Mouse (Mus musculus) CH12F3 (cell line): ENCODE data around the gene Zmym4.

Experiments
- in situ Hi-C: fragments of 300-500 bp; cut with MboI; formaldehyde crosslinking; loops from 2 replicates; pipeline ENCODE4 v1.14.3; 2020; ENCODE audit warnings: low sequenced_read_pairs

Zmym4 gene

DNA sequence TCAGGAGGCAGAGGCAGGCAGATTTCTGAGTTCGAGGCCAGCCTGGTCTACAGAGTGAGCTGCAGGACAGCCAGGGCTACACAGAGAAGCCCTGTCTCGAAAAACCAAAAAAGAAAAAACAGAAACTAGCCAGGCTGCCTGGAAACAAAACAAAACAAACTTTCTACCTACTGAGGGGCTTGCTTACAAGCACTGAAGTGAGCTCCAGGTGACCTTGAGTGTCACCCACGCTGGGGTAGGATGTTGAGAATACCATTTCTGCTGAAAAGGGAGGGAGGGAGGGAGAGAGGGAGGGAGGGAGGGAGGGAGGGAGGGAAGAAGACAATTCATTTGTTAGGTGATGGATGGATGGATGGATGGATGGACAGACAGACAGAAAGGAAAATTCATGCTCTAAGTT lies 24.5 kb downstream of the Zmym4 start:
- in situ Hi-C loops: no loop called here

DNA sequence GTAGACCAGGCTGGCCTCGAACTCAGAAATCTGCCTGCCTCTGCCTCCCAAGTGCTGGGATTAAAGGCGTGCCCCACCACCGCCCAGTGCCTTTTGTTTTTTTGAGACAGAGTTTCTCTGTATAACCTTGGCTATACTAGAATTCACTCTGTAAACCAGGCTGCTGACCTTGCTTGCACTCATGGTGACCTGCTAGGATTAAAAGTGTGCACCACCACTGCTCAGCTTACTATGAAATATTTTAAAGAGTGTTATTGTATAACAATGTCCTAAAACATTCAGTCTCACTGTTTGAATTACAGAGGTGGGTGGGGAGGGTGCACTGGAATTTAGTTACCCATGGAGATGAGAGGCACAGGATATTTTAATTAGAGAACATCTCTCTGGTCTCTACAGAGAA lies 25.1 kb downstream of the Zmym4 start:
- in situ Hi-C loops: no loop called here

DNA sequence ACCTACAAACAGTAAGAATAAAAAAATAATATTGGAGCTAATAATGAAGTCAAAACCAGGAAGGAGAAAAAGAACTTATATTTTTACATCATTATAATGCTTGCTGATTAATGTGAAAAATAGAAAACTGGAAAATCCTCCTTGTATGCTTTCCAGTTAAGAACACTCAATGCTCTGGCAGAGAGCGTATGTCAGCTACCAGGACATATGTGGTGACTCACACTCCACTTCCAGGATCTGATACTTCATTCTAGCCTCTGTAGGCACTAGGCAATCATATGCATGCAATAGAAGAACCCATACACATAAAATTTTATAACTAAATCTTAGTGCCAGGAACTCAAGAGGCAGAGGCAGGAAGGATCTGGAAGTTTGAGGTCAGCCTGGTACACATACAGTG lies 40.2 kb downstream of the Zmym4 start:
- in situ Hi-C loops: no loop called here

DNA sequence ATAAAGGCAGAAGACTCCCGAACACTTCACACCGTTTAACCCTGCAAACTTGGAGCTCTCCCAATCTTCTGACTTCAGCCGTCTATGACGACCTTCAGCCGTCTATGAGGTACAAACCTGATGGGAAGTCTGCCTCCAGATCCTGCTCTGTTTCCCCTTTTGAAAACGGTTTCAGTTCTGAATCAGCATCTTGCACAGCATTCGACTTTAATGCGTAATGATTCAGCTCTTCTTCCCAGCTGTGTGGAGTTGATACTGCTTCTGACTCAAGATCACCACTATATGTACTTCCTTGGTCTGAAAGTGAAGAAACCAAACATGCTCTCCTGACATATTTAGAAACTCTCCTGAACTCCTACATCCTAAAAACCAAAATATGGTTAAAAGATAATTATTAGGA lies 78.1 kb downstream of the Zmym4 start:
- in situ Hi-C loops: no loop called here

DNA sequence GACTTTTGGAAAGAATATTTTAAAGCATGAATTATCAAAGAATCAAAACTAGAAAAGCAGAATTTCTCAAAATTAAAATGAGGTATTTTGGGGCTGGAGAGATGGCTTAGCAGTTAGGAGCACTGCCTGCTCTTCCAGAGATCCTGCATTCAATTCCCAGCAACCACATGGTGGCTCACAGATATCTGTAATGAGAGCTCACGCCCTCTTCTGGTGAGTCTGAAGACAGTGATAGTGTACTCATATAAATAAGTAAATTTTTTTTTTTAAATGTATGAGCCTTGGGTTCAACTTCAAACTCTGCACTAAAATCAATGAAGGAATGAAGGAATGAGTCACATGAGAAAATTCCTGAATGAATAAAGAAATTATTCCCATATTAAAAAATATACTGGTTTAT lies 82.0 kb downstream of the Zmym4 start:
- in situ Hi-C loops: no loop called here

DNA sequence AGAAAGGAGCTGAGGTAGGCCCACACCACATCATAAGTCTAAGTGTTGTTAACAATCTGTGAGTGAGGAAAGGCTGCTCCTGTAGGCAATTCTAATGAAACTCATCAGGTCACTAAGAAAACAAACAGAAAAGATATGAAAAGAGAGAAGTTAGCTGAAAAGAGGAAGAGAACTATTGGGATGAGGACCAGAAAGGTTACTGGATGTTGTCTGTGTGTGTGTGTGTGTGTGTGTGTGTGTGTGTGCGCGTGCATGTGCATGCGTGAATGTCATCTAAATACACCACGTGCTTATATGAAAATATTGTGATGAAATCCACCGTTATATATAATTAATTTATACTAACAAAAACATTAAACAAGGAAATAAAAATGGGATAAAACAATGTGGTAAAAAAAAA lies 84.3 kb downstream of the Zmym4 start:
- in situ Hi-C loops: no loop called here

DNA sequence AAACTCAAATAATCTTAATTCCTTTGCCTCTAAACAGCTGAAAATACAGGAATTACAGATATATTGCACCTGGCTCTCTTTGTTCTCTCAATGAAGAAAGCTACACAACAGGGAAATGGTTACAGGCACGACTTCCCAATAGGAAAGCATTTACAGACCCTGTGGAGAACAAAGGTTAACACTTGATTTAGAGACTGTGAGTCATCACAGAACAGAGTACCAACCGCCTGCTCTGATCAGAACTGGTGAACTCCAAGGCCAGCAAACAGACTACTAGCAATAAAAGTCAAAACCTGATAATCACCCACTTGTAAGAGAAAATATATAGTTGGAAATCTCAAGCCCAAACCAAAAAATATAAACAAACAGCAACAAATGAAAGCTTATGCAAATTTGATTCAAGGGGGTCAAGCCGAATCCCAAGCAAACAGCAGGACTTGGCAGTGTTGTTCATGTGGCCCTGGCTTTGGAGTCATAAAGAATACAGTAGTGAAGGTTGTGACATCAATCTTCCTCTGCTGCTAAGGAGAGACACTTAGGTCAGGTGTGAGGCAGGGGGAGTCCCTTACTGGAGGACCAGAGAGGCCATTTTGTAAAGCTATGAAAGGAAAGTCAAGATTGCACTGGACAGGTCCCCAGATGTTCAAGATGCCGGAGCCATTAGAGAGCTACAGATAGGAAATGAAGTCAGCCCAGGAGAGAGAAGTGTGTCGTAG lies 88.2 kb downstream of the Zmym4 start:
- in situ Hi-C loops: no loop called here

DNA sequence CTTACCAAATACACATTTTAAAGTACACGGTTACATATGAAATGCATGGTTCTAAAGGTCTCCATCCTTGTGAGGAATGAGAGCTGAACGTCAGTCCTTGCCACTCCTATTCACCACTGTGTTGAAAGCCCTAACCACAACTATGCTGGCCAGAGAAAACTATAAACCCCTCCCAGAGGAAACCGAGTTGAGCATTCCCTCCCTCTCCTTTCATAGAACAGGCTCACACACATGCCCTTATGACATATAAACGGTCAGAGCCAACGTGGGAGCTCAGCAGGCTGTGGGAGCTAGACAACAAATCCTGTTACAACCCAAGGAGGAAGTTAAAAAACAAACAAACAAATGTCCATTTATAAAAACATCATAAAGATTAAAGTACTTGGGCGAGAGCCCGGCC lies 95.2 kb downstream of the Zmym4 start:
- in situ Hi-C loops: no loop called here

DNA sequence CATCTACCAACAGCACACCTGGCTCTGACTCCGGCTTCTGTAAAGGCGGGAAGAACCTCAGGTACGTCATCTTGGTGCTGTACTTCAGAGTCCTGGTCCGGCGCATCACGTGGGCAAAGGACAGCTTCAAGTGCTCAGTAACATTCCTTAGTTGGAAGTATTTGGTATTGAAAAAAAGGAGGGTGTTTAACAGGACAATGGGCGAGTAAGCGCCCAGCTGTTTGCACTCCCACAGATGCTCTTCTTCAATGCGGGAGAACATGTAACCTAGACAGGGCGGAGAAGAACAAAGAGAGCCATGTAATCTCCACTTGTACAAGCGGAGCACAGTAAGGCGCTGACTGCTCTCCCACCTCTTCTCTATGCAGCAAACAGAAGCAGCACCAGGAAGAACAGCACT lies 99.2 kb downstream of the Zmym4 start:
- in situ Hi-C loops: no loop called here

DNA sequence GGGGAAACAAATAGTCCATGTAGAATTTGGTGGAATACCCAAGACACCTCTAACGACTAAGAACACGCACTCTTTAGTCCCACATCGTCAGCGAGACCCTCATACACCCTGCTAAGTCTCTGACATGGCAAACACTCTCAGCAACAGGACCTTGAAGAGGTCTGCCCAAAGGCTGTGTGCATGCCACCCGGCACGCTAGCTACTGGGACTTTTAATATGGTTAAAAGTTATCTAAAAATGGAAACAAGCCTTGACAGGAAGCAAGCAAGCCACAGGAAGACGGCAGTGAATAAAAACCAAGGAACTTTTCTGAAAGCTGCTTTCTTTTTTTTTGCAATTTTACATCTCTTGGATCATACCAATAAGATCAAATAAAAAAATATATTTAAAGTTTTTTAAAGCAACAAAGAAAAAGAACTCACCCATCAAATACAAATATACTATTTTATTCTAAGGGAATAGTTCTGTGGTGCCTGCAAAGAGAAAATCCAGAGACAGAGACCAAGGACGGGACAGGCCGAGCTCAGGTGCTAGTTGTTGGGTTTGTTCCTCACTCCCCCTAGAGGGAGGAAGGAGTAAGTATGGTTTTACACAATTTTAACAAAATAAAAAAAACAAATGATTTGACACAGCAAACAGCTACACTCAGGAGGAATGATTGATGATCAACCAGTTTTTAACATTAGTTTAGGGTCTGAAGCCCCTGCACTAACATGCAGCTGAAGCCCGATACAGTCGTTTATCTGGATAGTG lies 106.2 kb downstream of the Zmym4 start:
- in situ Hi-C loops: no loop called here

DNA sequence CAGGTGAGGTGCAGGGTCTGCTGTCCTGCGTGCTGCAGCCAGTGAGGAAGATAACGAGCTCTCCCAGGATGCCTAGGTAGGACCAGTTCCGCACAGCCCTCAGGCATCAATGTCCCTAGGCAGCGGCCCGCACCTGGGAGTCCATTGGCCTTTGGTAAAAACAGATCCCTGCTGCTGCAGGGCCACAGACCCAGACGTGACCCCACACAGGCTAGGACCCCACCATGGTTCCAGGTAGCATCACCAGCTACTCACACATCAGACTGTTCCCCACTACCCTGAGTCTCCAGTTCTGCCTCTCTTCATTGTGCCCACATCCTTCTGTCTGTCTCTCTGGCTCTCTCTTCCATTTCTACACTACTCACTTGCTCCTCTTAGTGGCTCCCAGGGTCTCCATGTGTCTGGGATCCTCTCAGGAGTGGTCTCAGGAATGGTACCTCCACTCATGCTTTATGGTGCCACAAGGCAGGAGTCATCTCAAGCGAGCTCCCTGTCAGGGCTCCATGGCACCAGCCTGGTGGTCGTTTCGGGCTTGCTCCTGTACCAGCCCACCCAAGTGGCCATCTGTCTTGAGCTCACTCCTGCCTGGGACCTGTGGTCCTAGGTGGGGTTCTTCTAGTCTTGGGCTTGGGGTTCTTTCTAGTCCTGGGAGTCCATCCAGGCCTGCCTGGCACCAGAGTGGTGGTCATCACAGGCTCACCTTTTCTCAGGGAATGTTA lies 107.5 kb downstream of the Zmym4 start:
- in situ Hi-C loops: no loop called here

DNA sequence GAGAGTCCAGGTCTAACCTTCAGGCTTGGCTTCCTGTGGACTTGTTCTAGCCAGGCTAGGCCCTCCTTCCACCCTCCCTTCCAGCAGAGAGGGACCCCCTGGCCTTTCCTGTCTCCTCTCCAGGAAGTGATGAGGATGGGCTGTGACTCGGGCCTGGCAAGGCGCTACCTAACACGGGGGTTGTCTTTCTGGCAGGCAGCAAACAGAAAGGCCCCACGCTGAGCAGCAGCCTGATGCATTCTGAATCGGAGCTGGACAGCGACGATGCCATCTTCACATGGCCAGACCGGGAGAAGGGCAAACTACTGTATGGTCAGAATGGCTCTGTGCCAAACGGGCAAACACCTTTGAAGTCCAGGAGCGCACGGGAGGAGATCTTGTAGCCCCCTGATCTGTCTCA lies 115.0 kb downstream of the Zmym4 start:
- in situ Hi-C loops: no loop called here

DNA sequence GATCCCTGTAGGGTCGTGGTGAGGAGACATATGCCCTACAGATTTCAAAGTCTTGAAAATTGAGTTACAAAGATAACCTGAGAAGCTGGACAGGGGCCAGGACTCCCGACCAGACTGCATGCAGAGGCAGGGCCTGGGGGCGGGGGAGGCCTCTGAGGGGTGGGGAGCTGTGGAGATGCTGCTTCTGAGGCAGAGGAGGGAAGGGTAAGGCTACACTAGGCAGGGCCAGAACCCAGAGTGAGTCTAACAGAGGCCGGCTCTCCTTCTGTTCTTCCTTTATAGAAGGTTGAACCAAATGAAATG lies 117.2 kb downstream of the Zmym4 start:
- in situ Hi-C loops: no loop called here

DNA sequence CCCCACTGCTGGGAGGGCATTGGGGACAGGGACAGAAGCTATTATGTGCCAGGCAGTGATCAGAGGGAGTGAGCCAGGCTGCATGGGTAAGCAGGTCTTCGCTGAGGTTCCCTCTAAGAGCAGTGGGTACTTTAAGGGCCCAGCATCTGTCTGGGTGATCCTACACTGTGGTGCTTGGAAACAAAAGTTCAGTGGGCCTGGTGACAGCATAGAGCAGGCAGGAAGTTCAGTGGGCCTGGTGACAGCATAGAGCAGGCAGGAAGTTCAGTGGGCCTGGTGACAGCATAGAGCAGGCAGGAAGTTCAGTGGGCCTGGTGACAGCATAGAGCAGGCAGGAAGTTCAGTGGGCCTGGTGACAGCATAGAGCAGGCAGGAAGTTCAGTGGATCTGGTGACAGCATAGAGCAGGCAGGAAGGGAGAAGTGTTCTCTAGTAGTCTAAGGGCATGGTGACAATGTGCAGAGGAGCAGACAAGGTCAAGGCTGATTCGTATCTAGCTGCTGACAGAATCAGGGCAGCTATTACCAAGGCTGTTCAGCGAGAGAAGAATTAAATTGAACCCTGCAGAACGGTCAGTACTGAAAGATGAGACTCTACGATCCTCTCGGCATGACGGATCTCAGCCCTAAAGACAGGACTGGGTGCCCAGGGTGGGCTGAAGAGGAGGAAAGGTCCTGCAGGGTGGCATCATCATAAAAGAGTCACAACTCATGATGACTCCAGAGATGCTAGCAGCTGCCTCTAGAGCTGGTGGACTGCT lies 117.7 kb downstream of the Zmym4 start:
- in situ Hi-C loops: no loop called here

DNA sequence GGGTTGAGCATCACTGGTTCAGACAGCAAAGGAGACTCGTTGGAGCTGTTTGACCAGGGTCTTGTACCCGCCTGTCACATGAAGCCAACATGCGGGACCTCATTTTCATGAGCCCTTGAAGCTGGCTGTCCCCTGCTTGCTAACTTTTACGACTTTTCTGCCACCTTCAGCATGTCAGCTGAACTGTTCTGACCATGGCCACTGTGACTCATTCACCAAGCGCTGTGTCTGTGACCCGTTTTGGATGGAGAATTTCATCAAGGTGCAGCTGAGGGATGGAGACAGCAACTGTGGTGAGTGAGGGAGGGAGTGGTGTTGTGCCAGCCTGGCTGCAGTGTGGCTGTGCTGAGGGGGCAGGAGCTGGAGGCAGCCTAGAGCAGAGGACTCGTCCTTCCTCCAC lies 121.0 kb downstream of the Zmym4 start:
- in situ Hi-C loops: loop anchor here (25.0 kb wide), 1 partner anchor 235 kb away; the partner anchor contains the start of gene 5730409E04Rik

DNA sequence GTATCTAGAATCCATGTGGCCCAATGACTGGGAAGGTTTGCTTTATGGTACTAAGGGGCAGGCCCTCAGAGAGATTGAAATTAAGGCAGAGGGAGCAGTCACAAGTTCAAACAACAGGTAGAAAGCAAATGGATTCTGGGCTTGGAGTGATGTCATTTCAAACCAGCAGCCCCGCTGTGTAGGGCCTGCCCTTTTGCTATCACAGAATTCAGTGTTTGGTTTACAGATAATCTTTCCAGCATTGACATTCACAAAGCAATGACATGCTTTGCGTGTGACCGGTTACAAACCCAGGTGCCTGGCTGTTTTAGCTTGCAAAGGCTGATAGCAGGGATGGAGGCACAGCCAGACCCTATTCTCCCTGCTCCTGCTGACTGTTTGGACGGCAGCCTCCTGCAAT lies 122.3 kb downstream of the Zmym4 start:
- in situ Hi-C loops: loop anchor here (25.0 kb wide), 1 partner anchor 233 kb away; the partner anchor contains the start of gene 5730409E04Rik

DNA sequence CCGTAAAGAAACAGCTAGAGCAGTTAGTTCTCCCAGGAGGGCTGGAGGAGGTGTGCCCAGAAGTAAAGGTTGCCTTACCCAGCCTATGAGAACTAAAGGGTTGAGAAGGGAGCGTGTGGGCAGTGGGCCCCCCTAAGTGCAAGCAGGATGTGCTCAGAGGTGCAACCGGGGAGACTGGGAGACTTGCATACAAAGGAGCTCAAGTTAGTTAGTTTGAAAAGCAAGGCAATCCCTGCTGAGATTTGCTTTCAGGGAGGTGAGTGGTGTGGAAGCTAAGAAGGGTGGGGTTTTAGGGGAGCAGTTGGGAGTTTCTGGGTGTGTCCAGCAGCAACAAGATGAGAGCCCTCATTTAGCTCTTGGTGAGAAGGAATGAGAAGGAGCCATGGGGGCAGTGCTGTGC lies 125.0 kb downstream of the Zmym4 start:
- in situ Hi-C loops: loop anchor here (25.0 kb wide), 1 partner anchor 231 kb away; the partner anchor contains the start of gene 5730409E04Rik

DNA sequence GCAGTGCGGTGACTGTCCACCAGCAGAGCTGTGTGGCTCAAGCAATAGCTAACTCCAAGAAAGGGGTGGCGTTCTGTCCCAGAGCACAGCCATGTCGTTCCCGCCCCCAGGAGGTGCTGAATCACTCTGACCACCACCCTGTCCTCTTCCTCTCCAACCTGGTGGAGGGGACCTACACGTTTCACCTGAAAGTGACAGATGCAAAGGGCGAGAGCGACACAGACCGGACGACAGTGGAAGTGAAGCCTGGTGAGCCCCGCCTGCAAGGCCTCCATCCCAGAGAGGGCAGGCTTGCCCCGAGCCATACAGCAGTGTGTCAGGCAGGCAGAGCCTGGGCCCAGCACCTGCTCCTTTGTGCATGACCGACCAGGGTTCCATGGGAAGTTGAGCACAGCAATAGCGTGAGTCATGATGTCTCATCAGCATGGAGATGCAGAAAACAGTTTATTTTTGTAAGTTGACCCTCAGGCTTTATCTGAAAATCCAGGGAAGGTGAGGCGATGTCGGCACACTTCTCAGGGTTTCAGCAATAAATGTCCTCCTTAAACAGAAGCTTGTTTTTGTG lies 126.9 kb downstream of the Zmym4 start:
- in situ Hi-C loops: loop anchor here (25.0 kb wide), 1 partner anchor 229 kb away; the partner anchor contains the start of gene 5730409E04Rik

DNA sequence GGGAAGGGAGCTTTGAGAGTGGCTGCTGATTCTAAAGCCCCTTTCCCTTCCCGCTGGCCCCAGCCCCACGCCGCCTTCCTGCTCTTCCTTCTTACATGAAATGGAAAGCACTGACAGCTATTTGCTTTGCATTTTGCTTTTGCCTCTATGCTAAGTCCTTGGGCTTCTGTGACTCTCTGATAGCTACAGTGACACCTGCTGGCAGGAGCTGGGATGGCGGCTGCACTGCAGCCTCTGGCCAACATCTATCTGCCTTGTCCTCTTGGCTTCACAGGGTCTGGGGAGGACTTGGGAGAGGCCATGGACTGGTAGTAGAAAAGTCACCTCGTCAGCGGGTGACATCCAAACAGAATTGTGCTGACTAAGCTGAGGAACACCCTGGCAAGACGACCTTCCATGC lies 128.1 kb downstream of the Zmym4 start:
- in situ Hi-C loops: loop anchor here (25.0 kb wide), 1 partner anchor 228 kb away; the partner anchor contains the start of gene 5730409E04Rik

DNA sequence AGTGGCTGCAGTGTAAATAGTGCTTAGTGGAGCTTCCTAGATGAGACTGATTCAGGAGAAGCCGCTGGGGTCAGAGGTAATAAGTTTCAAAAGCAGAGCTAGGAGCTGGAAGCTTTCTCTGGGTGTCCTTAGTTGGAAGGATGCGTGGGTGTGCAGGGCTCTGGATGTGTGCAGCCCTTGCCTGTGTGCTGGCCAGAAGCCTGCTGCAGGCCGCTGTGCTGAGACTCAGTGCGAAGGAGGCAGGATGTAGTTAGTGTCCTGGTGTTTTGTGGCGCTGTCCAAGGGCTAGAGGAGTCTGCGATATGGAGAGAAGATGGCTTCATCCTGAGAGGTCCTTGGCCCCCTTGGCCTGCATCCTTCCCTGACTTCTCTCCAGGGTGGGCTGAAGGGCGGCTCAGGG lies 129.1 kb downstream of the Zmym4 start:
- in situ Hi-C loops: loop anchor here (25.0 kb wide), 1 partner anchor 226 kb away; the partner anchor contains the start of gene 5730409E04Rik
